ENCODE assay signal across 17 mouse cellular contexts in genomic region chr7:49662492-49663026, GRCm38 (mm10). TPM values are rescaled to one million over a fixed set of nuclear protein-coding genes. Genes with fewer than 3 reads are reported as not detected.
DNase-seq lines count a peak whose midpoint lies in the region; ATAC-seq lines count a peak whose summit lies in the region.
"Had no signal": no experiment of that assay in that cellular context is flagged by ENCODE, and none has a peak within 500 bp of the region (broad histone marks: within the 10 kb centered on the region; RNA-seq: fewer than 3 reads in every experiment).

No protein-coding gene starts in this region.

- H3K4me3 ChIP-seq in limb, embryonic 12.5 days (replicated peaks) = no peak overlapping the region
- H3K4me3 ChIP-seq in limb, embryonic 10.5 days = no peak overlapping the region
- no peak overlapping the region for H3K4me3 ChIP-seq in embryonic facial prominence, embryonic 12.5 days
- H3K4me3 ChIP-seq in hindbrain, embryonic 16.5 days (ENCODE audit: low read length) = no peak overlapping the region
- H3K4me3 ChIP-seq: myocyte had no signal

- peak overlapping the region; percentile 25 for H3K4me2 ChIP-seq in limb, embryonic 12.5 days
- peak overlapping the region; percentile 1; the same call in 1 of the 2 replicates for H3K4me2 ChIP-seq in embryonic facial prominence, embryonic 12.5 days (replicated peaks)
- H3K4me2 ChIP-seq in hindbrain, embryonic 16.5 days (ENCODE audit: low read length) = no peak overlapping the region

- H3K27ac ChIP-seq in limb, embryonic 12.5 days = no peak overlapping the region
- H3K27ac ChIP-seq in limb, embryonic 10.5 days = no peak overlapping the region
- no peak overlapping the region for H3K27ac ChIP-seq in embryonic facial prominence, embryonic 12.5 days
- no peak overlapping the region for H3K27ac ChIP-seq in hindbrain, embryonic 16.5 days (ENCODE audit: low read depth, low read length)

- no peak for ATAC-seq in limb, embryonic 12.5 days (ENCODE audit: insufficient number of reproducible peaks, insufficient read depth, low FRiP score, low TSS enrichment, low read depth)
- no peak for ATAC-seq in embryonic facial prominence, embryonic 12.5 days (ENCODE audit: insufficient number of reproducible peaks, insufficient read depth, low FRiP score, low TSS enrichment)
- ATAC-seq in hindbrain, embryonic 16.5 days = no peak
- ATAC-seq: activated CD4-positive, CD25-positive, alpha-beta regulatory T cell, adult 4 months had no signal

- no peaks in the 10 kb centered on the region for H3K36me3 ChIP-seq in limb, embryonic 12.5 days
- H3K36me3 ChIP-seq in limb, embryonic 10.5 days = no peaks in the 10 kb centered on the region
- no peaks in the 10 kb centered on the region for H3K36me3 ChIP-seq in embryonic facial prominence, embryonic 12.5 days
- no peaks in the 10 kb centered on the region for H3K36me3 ChIP-seq in hindbrain, embryonic 16.5 days (ENCODE audit: control insufficient read depth, insufficient read depth, low read length)

- H3K9ac ChIP-seq in limb, embryonic 12.5 days (replicated peaks) = no peak overlapping the region
- H3K9ac ChIP-seq in embryonic facial prominence, embryonic 12.5 days = no peak overlapping the region
- no peak overlapping the region for H3K9ac ChIP-seq in hindbrain, embryonic 16.5 days (ENCODE audit: low read depth, low read length)

- H3K27me3 ChIP-seq in limb, embryonic 12.5 days = peaks cover 52% of the 10 kb centered on the region
- H3K27me3 ChIP-seq in limb, embryonic 10.5 days (ENCODE audit: low read depth, poor library complexity, severe bottlenecking) = peaks cover 57% of the 10 kb centered on the region
- H3K27me3 ChIP-seq in embryonic facial prominence, embryonic 12.5 days = peaks cover 35% of the 10 kb centered on the region
- H3K27me3 ChIP-seq in hindbrain, embryonic 16.5 days (replicated peaks; ENCODE audit: control insufficient read depth, insufficient read depth, low read length) = peaks cover 63% of the 10 kb centered on the region

- peaks cover 8% of the 10 kb centered on the region for H3K4me1 ChIP-seq in limb, embryonic 12.5 days (replicated peaks)
- H3K4me1 ChIP-seq in limb, embryonic 10.5 days = peaks cover 12% of the 10 kb centered on the region
- H3K4me1 ChIP-seq in embryonic facial prominence, embryonic 12.5 days = no peaks in the 10 kb centered on the region
- no peaks in the 10 kb centered on the region for H3K4me1 ChIP-seq in hindbrain, embryonic 16.5 days (ENCODE audit: control insufficient read depth, insufficient read depth, low read depth, low read length)

- H3K9me3 ChIP-seq in limb, embryonic 12.5 days = no peaks in the 10 kb centered on the region
- no peaks in the 10 kb centered on the region for H3K9me3 ChIP-seq in limb, embryonic 10.5 days (replicated peaks)
- no peaks in the 10 kb centered on the region for H3K9me3 ChIP-seq in embryonic facial prominence, embryonic 12.5 days
- no peaks in the 10 kb centered on the region for H3K9me3 ChIP-seq in hindbrain, embryonic 16.5 days (ENCODE audit: control insufficient read depth, low read length)

- 6% methylated on average over 7 of the region's 7 CpGs for WGBS in limb, embryonic 12.5 days
- 12% methylated on average over 7 of the region's 7 CpGs for WGBS in limb, embryonic 10.5 days
- 5% methylated on average over 7 of the region's 7 CpGs for WGBS in embryonic facial prominence, embryonic 12.5 days
- 19% methylated on average over 7 of the region's 7 CpGs for WGBS in hindbrain, embryonic 16.5 days

- peak; percentile 79 for DNase-seq in heart, adult 11 months
- DNase-seq in heart, adult 8-10 months (ENCODE audit: low spot score) = no peak
- DNase-seq in limb, embryonic 10.5 days (ENCODE audit: low spot score) = no peak
- DNase-seq in 3T3-L1 (ENCODE audit: low read depth, low spot score) = peak; percentile 11
- DNase-seq in cerebellum, adult 11 months = no peak
- DNase-seq: cerebellum, adult 18-20 months; kidney, postnatal 14 days; layer of hippocampus, postnatal 36 days; thymus, postnatal 14 days had no signal

RNA-seq across cellular contexts. Expression of gene Dbx1, which starts 25.9 kb away (rescaled TPM):
- not detected for total RNA-seq in heart, adult 8-10 months (2022)
- 0.26 and 0.31 TPM in 2 replicates for polyA plus RNA-seq in limb, embryonic 12.5 days (2016; fragmentation: Nextera tagmentation; extraction: Ambion mirVana)
- not detected in 2 replicates for polyA plus RNA-seq in limb, embryonic 10.5 days (2016; fragmentation: Nextera tagmentation; extraction: Ambion mirVana)
- polyA plus RNA-seq in embryonic facial prominence, embryonic 12.5 days (2016; fragmentation: Nextera tagmentation; extraction: Ambion mirVana) = 1.1 and 1.8 TPM in 2 replicates
- polyA plus RNA-seq in hindbrain, embryonic 16.5 days (2015; fragmentation: Nextera tagmentation; extraction: Ambion mirVana) = 1.0 and 4.2 TPM in 2 replicates
- total RNA-seq: layer of hippocampus, postnatal 36 days; megakaryocyte progenitor cell, adult 5-6 weeks had no signal
- polyA plus RNA-seq: activated CD4-positive, CD25-positive, alpha-beta regulatory T cell, adult 4 months; C2C12; limb, embryonic 11.5 days; myocyte had no signal

Comparison
In these comparisons a context has a peak if more than half of its experiments do, and no peak if none do; other contexts are left out.
1. DNase-seq: peak in heart, adult 11 months (single experiment) and 3T3-L1 (single experiment); none in heart, adult 8-10 months (single experiment), limb, embryonic 10.5 days (single experiment) and cerebellum, adult 11 months (single experiment).